Comparison of ENCODE assay signal across 15 mouse cellular contexts in genomic region chr7:74423316-74423715, GRCm38 (mm10).
DNase-seq lines count a peak whose midpoint lies in the region; ATAC-seq and TF ChIP-seq lines count a peak whose summit lies in the region.
"Had no signal": no experiment of that assay in that cellular context is flagged by ENCODE, and none has a peak within 500 bp of the region (broad histone marks: within the 10 kb centered on the region; RNA-seq: fewer than 3 reads in every experiment).

No protein-coding gene starts in this region.

- H3K79me2 ChIP-seq in heart, adult 2 months (replicated peaks; ENCODE audit: control insufficient read depth, insufficient read depth, low read length): no peaks in the 10 kb centered on the region

- TF ChIP-seq EP300 in heart, adult 2 months (IDR thresholded peaks at IDR 0.05; ENCODE audit: insufficient read depth, low read depth, low read length): peak; percentile 88

- ATAC-seq in kidney, embryonic 16.5 days (ENCODE audit: low FRiP score, low TSS enrichment): no peak
- no peak for ATAC-seq in liver, embryonic 11.5 days (replicated peaks; ENCODE audit: low FRiP score)
- ATAC-seq: liver, postnatal 0 days had no signal

- TF ChIP-seq POLR2A in heart, adult 2 months (IDR thresholded peaks at IDR 0.05; ENCODE audit: insufficient read depth, low read depth, low read length): 0 out of 2 replicates have a peak, but pooled peaks have one; percentile 16
- TF ChIP-seq POLR2A in testis, adult 2 months (IDR thresholded peaks at IDR 0.05; ENCODE audit: control insufficient read depth, low read depth, low read length): no peak

- no peaks in the 10 kb centered on the region for H3K27me3 ChIP-seq in heart, adult 2 months (ENCODE audit: control insufficient read depth, insufficient read depth, low read length)
- H3K27me3 ChIP-seq in heart, embryonic 10.5 days (ENCODE audit: insufficient read depth, poor library complexity, severe bottlenecking): no peaks in the 10 kb centered on the region
- H3K27me3 ChIP-seq in kidney, embryonic 16.5 days (ENCODE audit: insufficient read depth, low read length): no peaks in the 10 kb centered on the region
- H3K27me3 ChIP-seq in testis, adult 2 months (ENCODE audit: control insufficient read depth, insufficient read depth, low read length): no peaks in the 10 kb centered on the region
- no peaks in the 10 kb centered on the region for H3K27me3 ChIP-seq in liver, embryonic 11.5 days (replicated peaks; ENCODE audit: control insufficient read depth, insufficient read depth, low read length)
- H3K27me3 ChIP-seq: stomach, embryonic 15.5 days had no signal

- H3K27ac ChIP-seq in heart, adult 2 months: peak overlapping the region; percentile 86
- H3K27ac ChIP-seq in heart, embryonic 10.5 days: no peak overlapping the region; the same call in 1 of the 2 replicates
- H3K27ac ChIP-seq in kidney, embryonic 16.5 days (ENCODE audit: low read length): peak overlapping the region; percentile 71
- peak overlapping the region; percentile 46 for H3K27ac ChIP-seq in testis, adult 2 months (ENCODE audit: control insufficient read depth, insufficient read depth, low read depth, low read length)
- H3K27ac ChIP-seq in liver, embryonic 11.5 days (ENCODE audit: low read depth, low read length): no peak overlapping the region
- H3K27ac ChIP-seq: embryonic facial prominence, embryonic 10.5 days had no signal

- peaks cover 21% of the 10 kb centered on the region for H3K4me1 ChIP-seq in heart, adult 2 months (ENCODE audit: control insufficient read depth, insufficient read depth, low read length)
- peaks cover 60% of the 10 kb centered on the region for H3K4me1 ChIP-seq in heart, embryonic 10.5 days
- H3K4me1 ChIP-seq in kidney, embryonic 16.5 days (ENCODE audit: insufficient read depth, low read length): peaks cover 39% of the 10 kb centered on the region
- peaks cover 4% of the 10 kb centered on the region for H3K4me1 ChIP-seq in testis, adult 2 months (ENCODE audit: control insufficient read depth, insufficient read depth, low read length)
- no peaks in the 10 kb centered on the region for H3K4me1 ChIP-seq in liver, embryonic 11.5 days (replicated peaks; ENCODE audit: control insufficient read depth, insufficient read depth, low read length)

- intact Hi-C loops in heart, adult 2 months (cut with DNase I): loop anchor here (2.0 kb wide), 3 partner anchors 35 to 87 kb away; no protein-coding TSS in a partner anchor

- no peaks in the 10 kb centered on the region; the same call in 1 of the 2 replicates for H3K36me3 ChIP-seq in heart, adult 2 months (ENCODE audit: control insufficient read depth, insufficient read depth, low read length)
- H3K36me3 ChIP-seq in heart, embryonic 10.5 days: no peaks in the 10 kb centered on the region
- H3K36me3 ChIP-seq in kidney, embryonic 16.5 days (ENCODE audit: insufficient read depth, low read length): no peaks in the 10 kb centered on the region
- H3K36me3 ChIP-seq in testis, adult 2 months (ENCODE audit: control insufficient read depth, insufficient read depth, low read length): no peaks in the 10 kb centered on the region
- no peaks in the 10 kb centered on the region for H3K36me3 ChIP-seq in liver, embryonic 11.5 days (ENCODE audit: control insufficient read depth, insufficient read depth, low read length)
- H3K36me3 ChIP-seq: embryonic facial prominence, embryonic 10.5 days; stomach, embryonic 15.5 days had no signal

- H3K9me3 ChIP-seq in heart, embryonic 10.5 days: no peaks in the 10 kb centered on the region
- H3K9me3 ChIP-seq in kidney, embryonic 16.5 days (ENCODE audit: low read length): no peaks in the 10 kb centered on the region
- no peaks in the 10 kb centered on the region for H3K9me3 ChIP-seq in liver, embryonic 11.5 days (ENCODE audit: control insufficient read depth, low read length)
- H3K9me3 ChIP-seq: embryonic facial prominence, embryonic 10.5 days; stomach, embryonic 15.5 days had no signal

- no peak overlapping the region for H3K4me3 ChIP-seq in heart, adult 2 months
- H3K4me3 ChIP-seq in heart, embryonic 10.5 days: no peak overlapping the region
- H3K4me3 ChIP-seq in kidney, embryonic 16.5 days (ENCODE audit: low read length): no peak overlapping the region
- H3K4me3 ChIP-seq in testis, adult 2 months (ENCODE audit: control insufficient read depth, low read depth, low read length): no peak overlapping the region
- no peak overlapping the region for H3K4me3 ChIP-seq in liver, embryonic 11.5 days (ENCODE audit: low read depth, low read length)
- H3K4me3 ChIP-seq: embryonic facial prominence, embryonic 10.5 days; stomach, embryonic 15.5 days had no signal

- H3K9ac ChIP-seq in heart, adult 2 months (ENCODE audit: low read depth, low read length): no peak overlapping the region; the same call in 1 of the 2 replicates
- H3K9ac ChIP-seq in kidney, embryonic 16.5 days (replicated peaks; ENCODE audit: low read length): no peak overlapping the region
- H3K9ac ChIP-seq in liver, embryonic 11.5 days (ENCODE audit: low read depth, low read length): no peak overlapping the region
- H3K9ac ChIP-seq: forebrain, postnatal 0 days; liver, postnatal 0 days; stomach, embryonic 15.5 days had no signal

- no peak for TF ChIP-seq CTCF in heart, adult 2 months (IDR thresholded peaks at IDR 0.05)
- no peak for TF ChIP-seq CTCF in testis, adult 2 months (IDR thresholded peaks at IDR 0.05; ENCODE audit: control insufficient read depth, insufficient read depth, insufficient replicate concordance, low read depth, low read length)

- 58% methylated on average over 3 of the region's 3 CpGs for WGBS in heart, adult 2 months
- WGBS in heart, embryonic 10.5 days: 66% methylated on average over 3 of the region's 3 CpGs
- WGBS in kidney, embryonic 16.5 days: 63% methylated on average over 3 of the region's 3 CpGs
- 70% methylated on average over 3 of the region's 3 CpGs for WGBS in liver, embryonic 11.5 days

- H3K4me2 ChIP-seq in kidney, embryonic 16.5 days (replicated peaks; ENCODE audit: low read depth, low read length): no peak overlapping the region
- no peak overlapping the region for H3K4me2 ChIP-seq in liver, embryonic 11.5 days
- H3K4me2 ChIP-seq: stomach, embryonic 15.5 days had no signal

- peak in 1 of 2 experiments; percentile 48 for DNase-seq in heart, adult 2 months
- DNase-seq in heart, embryonic 10.5 days (ENCODE audit: low spot score): no peak
- DNase-seq in kidney, adult 9 months: no peak
- no peak for DNase-seq in testis, postnatal 10 days (ENCODE audit: low spot score)
- no peak for DNase-seq in liver, embryonic 11.5 days (ENCODE audit: low spot score)
- DNase-seq: forebrain, postnatal 0 days; gastrocnemius, postnatal 10 days; layer of hippocampus, adult 9-11 months; liver, postnatal 0 days; spleen, adult 18-20 months; thymus, postnatal 25 days had no signal

Comparison
In these comparisons a context has a peak if more than half of its experiments do, and no peak if none do; other contexts are left out.
1. H3K27ac ChIP-seq: peak in heart, adult 2 months (single experiment), kidney, embryonic 16.5 days (single experiment) and testis, adult 2 months (single experiment); none in heart, embryonic 10.5 days (single experiment) and liver, embryonic 11.5 days (single experiment).